Mouse (Mus musculus): ENCODE results near the gene Lipe. TPM values are rescaled to one million over a fixed set of nuclear protein-coding genes. Genes with fewer than 3 reads are reported as not detected.

Lipe gene
- polyA plus RNA-seq, 1 experiment from 2014 or later, result 21.4 TPM

DNA sequence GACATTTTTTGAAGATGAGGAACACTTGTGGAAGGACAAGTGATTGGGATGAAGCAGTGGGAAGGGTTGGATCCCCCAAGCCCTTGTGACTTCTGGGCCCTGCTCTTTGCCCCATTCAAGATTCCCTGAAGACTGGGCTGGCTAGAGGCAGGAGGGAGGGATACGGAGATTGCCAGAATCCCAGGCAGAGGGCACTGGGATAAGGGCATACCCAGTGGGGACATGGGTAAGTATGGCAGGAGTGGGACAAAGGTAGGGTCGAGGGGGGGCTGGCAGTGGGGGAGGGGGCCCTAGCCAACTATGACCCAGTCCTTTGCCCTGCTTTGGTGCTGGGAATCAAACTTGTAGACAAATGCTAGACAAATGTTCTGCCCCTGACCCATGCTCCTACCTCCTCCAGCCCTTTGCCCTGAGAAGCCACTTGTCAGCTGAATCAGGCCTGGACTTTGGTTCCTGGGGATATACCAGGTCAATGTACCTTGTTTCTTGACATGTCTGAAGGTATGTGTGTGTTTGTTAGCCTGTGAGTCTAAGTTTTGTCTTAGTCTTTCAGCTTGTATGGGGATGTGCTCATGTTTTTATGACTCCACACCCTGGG is 6.6 kb downstream of the Lipe start:
- no peaks in the 10 kb centered on the region for H3K9me3 ChIP-seq (ENCODE audit: low read length)
- no peak overlapping the region for H3K4me2 ChIP-seq (replicated peaks; ENCODE audit: low read depth, low read length)
- TF ChIP-seq EP300 (IDR thresholded peaks at IDR 0.05), result no peak
- TF ChIP-seq CTCF (IDR thresholded peaks at IDR 0.05), result no peak
- no peak for ATAC-seq
- H3K27ac ChIP-seq (ENCODE audit: low read length), result 0 out of 2 replicates have a peak overlapping the region, but pooled peaks have one; percentile 84
- H3K27me3 ChIP-seq (replicated peaks; ENCODE audit: insufficient read depth, low read length), result no peaks in the 10 kb centered on the region
- H3K36me3 ChIP-seq (ENCODE audit: insufficient read depth, low read length), result no peaks in the 10 kb centered on the region
- 75% methylated on average over 2 of the region's 2 CpGs for WGBS
- no peak overlapping the region for H3K4me3 ChIP-seq (ENCODE audit: low read depth, low read length)
- peaks cover 45% of the 10 kb centered on the region for H3K4me1 ChIP-seq (ENCODE audit: insufficient read depth, low read depth, low read length)
- no peak overlapping the region for H3K9ac ChIP-seq (replicated peaks; ENCODE audit: low read depth)
- no peak for DNase-seq (ENCODE audit: low spot score)

DNA sequence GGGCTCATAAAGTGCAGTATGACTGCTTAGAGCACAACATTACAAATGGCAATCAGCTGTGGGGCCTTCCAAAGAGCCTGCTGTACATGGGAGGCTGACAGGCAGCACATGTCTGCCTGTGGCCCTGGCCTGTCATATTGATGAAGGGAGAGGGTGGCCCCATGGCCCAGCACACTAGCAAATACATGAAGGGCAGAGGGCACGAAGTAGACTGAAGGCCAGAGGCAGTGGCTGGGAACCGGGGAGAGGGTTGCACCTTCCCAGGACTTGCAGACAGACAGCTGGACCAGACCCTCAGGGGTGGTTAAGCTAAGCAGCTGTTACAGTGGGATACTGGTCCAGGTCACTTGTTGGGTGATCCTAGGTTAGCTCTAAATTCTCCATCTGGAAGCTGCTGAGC is 7.5 kb downstream of the Lipe start:
- H3K4me3 ChIP-seq (ENCODE audit: low read depth, low read length), result no peak overlapping the region
- TF ChIP-seq EP300 (IDR thresholded peaks at IDR 0.05), result no peak
- no peak for TF ChIP-seq CTCF (IDR thresholded peaks at IDR 0.05)
- DNase-seq (ENCODE audit: low spot score) (no peak), ATAC-seq (no peak)
- peaks cover 53% of the 10 kb centered on the region for H3K4me1 ChIP-seq (ENCODE audit: insufficient read depth, low read depth, low read length)
- H3K9ac ChIP-seq (replicated peaks; ENCODE audit: low read depth), result no peak overlapping the region; the same call in 1 of the 2 replicates
- no peaks in the 10 kb centered on the region for H3K9me3 ChIP-seq (ENCODE audit: low read length)
- 54% methylated on average over 2 of the region's 2 CpGs for WGBS
- no peaks in the 10 kb centered on the region for H3K27me3 ChIP-seq (replicated peaks; ENCODE audit: insufficient read depth, low read length)
- H3K36me3 ChIP-seq (ENCODE audit: insufficient read depth, low read length), result no peaks in the 10 kb centered on the region
- peak overlapping the region; percentile 84 for H3K27ac ChIP-seq (ENCODE audit: low read length)
- no peak overlapping the region for H3K4me2 ChIP-seq (replicated peaks; ENCODE audit: low read depth, low read length)

DNA sequence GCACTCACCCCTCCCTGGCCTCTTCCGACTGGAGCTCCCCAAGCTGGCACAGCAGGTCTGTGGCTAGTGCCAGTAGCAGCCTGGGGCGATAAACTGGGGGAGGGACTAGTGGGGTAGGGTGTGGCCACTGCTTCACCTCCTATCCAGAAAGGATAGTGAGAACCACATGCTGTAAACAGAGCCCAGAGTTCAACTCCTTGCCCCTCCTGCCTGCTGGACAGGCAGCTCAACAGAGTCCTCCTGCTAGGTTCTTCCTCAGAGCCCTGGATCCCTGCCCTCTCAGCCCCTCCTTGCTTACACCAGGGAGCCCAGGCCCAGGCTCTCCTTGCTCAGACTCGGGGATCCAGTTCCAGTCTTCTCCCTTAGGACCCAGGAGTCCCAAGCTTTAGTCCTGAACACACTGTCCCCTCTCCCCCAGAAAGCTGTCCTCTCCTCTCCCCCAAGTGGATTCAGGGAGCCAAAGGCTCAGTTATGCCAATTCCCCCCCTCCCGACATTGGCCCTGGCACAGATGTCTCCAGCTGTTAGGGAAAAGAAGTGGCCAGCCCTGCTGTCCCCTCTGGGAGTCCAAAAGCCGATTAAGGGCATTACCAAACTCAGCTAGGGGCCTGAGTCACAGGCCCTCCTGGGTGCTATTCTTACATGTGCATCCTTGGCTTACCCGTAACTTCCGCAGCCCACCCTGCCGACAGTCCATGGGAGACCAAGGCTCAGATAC is 8.3 kb downstream of the Lipe start:
- Histone ChIP-seq H3K4me3 (ENCODE audit: low read depth, low read length) (no peak overlapping the region), H3K27ac (ENCODE audit: low read length) (peak overlapping the region; percentile 84), H3K9ac (replicated peaks; ENCODE audit: low read depth) (no peak overlapping the region), H3K27me3 (replicated peaks; ENCODE audit: insufficient read depth, low read length) (no peaks in the 10 kb centered on the region), H3K36me3 (ENCODE audit: insufficient read depth, low read length) (no peaks in the 10 kb centered on the region), H3K4me1 (ENCODE audit: insufficient read depth, low read depth, low read length) (peaks cover 61% of the 10 kb centered on the region), H3K9me3 (ENCODE audit: low read length) (no peaks in the 10 kb centered on the region), H3K4me2 (replicated peaks; ENCODE audit: low read depth, low read length) (peak overlapping the region; percentile 8; the same call in 1 of the 2 replicates)
- TF ChIP-seq EP300 (IDR thresholded peaks at IDR 0.05) (no peak), CTCF (IDR thresholded peaks at IDR 0.05) (no peak)
- ATAC-seq (peak; percentile 64), DNase-seq (ENCODE audit: low spot score) (peak; percentile 88)
- 30% methylated on average over 8 of the region's 8 CpGs for WGBS

DNA sequence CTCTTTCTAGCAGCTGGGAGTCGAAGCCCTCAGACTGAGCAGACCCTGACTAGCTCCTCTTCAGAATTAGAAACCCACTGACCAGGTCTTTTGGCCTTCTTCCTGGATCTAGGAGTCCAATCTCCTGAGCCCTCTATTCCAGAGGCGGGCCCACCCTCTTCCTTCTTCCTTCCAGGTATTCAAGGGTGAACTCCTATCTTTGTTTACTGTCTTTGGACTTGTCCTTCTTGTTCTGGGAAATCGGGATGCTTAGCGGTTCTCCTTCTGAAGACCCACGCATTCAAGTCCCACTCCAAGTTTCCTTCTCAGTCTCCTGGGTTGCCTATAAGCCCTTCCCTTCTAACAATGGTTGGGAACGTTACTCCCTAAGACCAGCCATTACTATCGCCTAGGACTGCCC is 9.6 kb downstream of the Lipe start:
- Histone ChIP-seq H3K4me2 (replicated peaks; ENCODE audit: low read depth, low read length) (peak overlapping the region; percentile 8; the same call in 1 of the 2 replicates), H3K4me1 (ENCODE audit: insufficient read depth, low read depth, low read length) (peaks cover 53% of the 10 kb centered on the region), H3K27me3 (replicated peaks; ENCODE audit: insufficient read depth, low read length) (no peaks in the 10 kb centered on the region), H3K9me3 (ENCODE audit: low read length) (no peaks in the 10 kb centered on the region), H3K27ac (ENCODE audit: low read length) (peak overlapping the region; percentile 84; the same call in 1 of the 2 replicates), H3K36me3 (ENCODE audit: insufficient read depth, low read length) (peaks cover 6% of the 10 kb centered on the region; the same call in 1 of the 2 replicates), H3K4me3 (ENCODE audit: low read depth, low read length) (no peak overlapping the region), H3K9ac (replicated peaks; ENCODE audit: low read depth) (no peak overlapping the region)
- no peak for DNase-seq (ENCODE audit: low spot score)
- ATAC-seq, result no peak
- 63% methylated on average over 7 of the region's 7 CpGs for WGBS
- TF ChIP-seq EP300 (IDR thresholded peaks at IDR 0.05) (peak; percentile 85), CTCF (IDR thresholded peaks at IDR 0.05) (no peak)

DNA sequence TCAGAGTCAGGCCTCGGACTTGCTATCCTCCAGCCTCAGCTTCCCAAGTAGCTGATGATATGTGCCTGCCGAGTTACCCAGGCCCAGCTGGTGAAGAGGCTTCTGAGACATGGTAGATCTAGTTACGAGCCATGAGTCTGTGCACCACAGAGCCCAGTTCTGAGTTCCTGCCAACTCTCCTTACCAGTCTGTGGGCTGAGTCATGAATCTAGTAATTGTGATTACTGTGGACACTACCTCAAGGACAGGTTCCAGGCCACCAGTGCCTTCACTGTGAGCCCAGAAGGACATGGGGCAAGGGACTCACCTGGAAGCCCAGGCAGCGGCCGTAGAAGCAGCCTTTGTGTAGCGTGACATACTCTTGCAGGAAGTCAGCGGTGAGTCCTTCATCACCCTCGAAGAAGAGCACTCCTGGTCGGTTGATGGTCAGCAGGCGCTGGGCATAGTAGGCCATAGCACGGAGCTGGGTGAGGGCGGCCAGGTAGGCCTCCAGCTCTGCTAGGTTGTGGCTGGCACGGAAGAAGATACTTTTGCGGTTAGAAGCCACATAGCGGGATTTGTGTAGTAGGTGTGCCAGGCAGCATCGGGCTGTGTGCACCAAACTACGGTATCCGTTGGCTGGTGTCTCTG is 10.6 kb downstream of the Lipe start:
- DNase-seq (ENCODE audit: low spot score), result no peak

More for the DNA sequence above, 10.6 kb downstream of the Lipe start:
- Histone ChIP-seq H3K4me1 (ENCODE audit: insufficient read depth, low read depth, low read length) (peaks cover 48% of the 10 kb centered on the region), H3K4me3 (ENCODE audit: low read depth, low read length) (no peak overlapping the region), H3K9me3 (ENCODE audit: low read length) (no peaks in the 10 kb centered on the region), H3K27ac (ENCODE audit: low read length) (peak overlapping the region; percentile 83), H3K9ac (replicated peaks; ENCODE audit: low read depth) (no peak overlapping the region), H3K4me2 (replicated peaks; ENCODE audit: low read depth, low read length) (no peak overlapping the region), H3K27me3 (replicated peaks; ENCODE audit: insufficient read depth, low read length) (no peaks in the 10 kb centered on the region), H3K36me3 (ENCODE audit: insufficient read depth, low read length) (peaks cover 6% of the 10 kb centered on the region; the same call in 1 of the 2 replicates)
- 94% methylated on average over 18 of the region's 18 CpGs for WGBS
- TF ChIP-seq EP300 (IDR thresholded peaks at IDR 0.05) (no peak), CTCF (IDR thresholded peaks at IDR 0.05) (no peak)
- ATAC-seq, result no peak

Measured in lung, postnatal 0 days (tissue).